9 mouse cellular contexts compared by ENCODE assay signal in genomic region chr9:118693256-118693655, GRCm38 (mm10).
DNase-seq lines count a peak whose midpoint lies in the region; ATAC-seq and TF ChIP-seq lines count a peak whose summit lies in the region.
"Had no signal": no experiment of that assay in that cellular context is flagged by ENCODE, and none has a peak within 500 bp of the region (broad histone marks: within the 10 kb centered on the region; RNA-seq: fewer than 3 reads in every experiment).

No protein-coding gene starts in this region.

- intact Hi-C loops in heart, postnatal 36 days (cut with DNase I) = loop anchor here (2.0 to 5.0 kb wide), 2 partner anchors 46 to 179 kb away; no protein-coding TSS in a partner anchor

- no peak for TF ChIP-seq CTCF in hindbrain, postnatal 0 days (IDR thresholded peaks at IDR 0.05; ENCODE audit: low read depth)
- TF ChIP-seq CTCF in forebrain, postnatal 0 days (IDR thresholded peaks at IDR 0.05; ENCODE audit: low read depth) = no peak

- no peaks in the 10 kb centered on the region for H3K27me3 ChIP-seq in hindbrain, postnatal 0 days (ENCODE audit: insufficient read depth, low read length)
- H3K27me3 ChIP-seq in hindbrain, embryonic 10.5 days (ENCODE audit: insufficient read depth, poor library complexity, severe bottlenecking) = no peaks in the 10 kb centered on the region
- no peaks in the 10 kb centered on the region for H3K27me3 ChIP-seq in forebrain, postnatal 0 days (ENCODE audit: insufficient read depth, low read length)
- H3K27me3 ChIP-seq: limb, embryonic 12.5 days had no signal

- H3K4me1 ChIP-seq in hindbrain, postnatal 0 days (ENCODE audit: insufficient read depth, low read length) = peaks cover 18% of the 10 kb centered on the region
- H3K4me1 ChIP-seq in hindbrain, embryonic 10.5 days (replicated peaks) = peaks cover 28% of the 10 kb centered on the region
- H3K4me1 ChIP-seq in forebrain, postnatal 0 days (ENCODE audit: insufficient read depth) = no peaks in the 10 kb centered on the region

- no peaks in the 10 kb centered on the region for H3K36me3 ChIP-seq in hindbrain, postnatal 0 days (ENCODE audit: insufficient read depth, low read length)
- 0 out of 2 replicates have a peak, but pooled peaks cover 5% of the 10 kb centered on the region for H3K36me3 ChIP-seq in hindbrain, embryonic 10.5 days
- no peaks in the 10 kb centered on the region for H3K36me3 ChIP-seq in forebrain, postnatal 0 days (ENCODE audit: insufficient read depth)

- no peak overlapping the region for H3K9ac ChIP-seq in hindbrain, postnatal 0 days (replicated peaks; ENCODE audit: low read length)
- H3K9ac ChIP-seq in forebrain, postnatal 0 days = no peak overlapping the region
- H3K9ac ChIP-seq: limb, embryonic 12.5 days had no signal

- H3K4me2 ChIP-seq in hindbrain, postnatal 0 days (ENCODE audit: low read depth, low read length) = no peak overlapping the region
- H3K4me2 ChIP-seq in forebrain, postnatal 0 days (ENCODE audit: low read depth) = no peak overlapping the region
- H3K4me2 ChIP-seq: limb, embryonic 12.5 days had no signal

- DNase-seq in hindbrain, postnatal 0 days (ENCODE audit: low spot score) = peak; percentile 80
- no peak for DNase-seq in hindbrain, embryonic 10.5 days (ENCODE audit: low spot score)
- DNase-seq in forebrain, postnatal 0 days = peak; percentile 78
- peak; percentile 50 to 64 for DNase-seq in heart, postnatal 36 days
- DNase-seq in right cerebral cortex, postnatal 10 days (ENCODE audit: low spot score in 2 of 2) = peak; percentile 78 to 86
- no peak for DNase-seq in ovary, postnatal 14 days (ENCODE audit: low spot score)
- DNase-seq in adipocyte (ENCODE audit: low spot score) = no peak
- DNase-seq in thymus, postnatal 25 days = no peak

- 60% methylated on average over 11 of the region's 11 CpGs for WGBS in hindbrain, postnatal 0 days
- 91% methylated on average over 11 of the region's 11 CpGs for WGBS in hindbrain, embryonic 10.5 days
- WGBS in forebrain, postnatal 0 days = 54% methylated on average over 11 of the region's 11 CpGs

- H3K9me3 ChIP-seq in hindbrain, postnatal 0 days (ENCODE audit: low read length) = no peaks in the 10 kb centered on the region
- no peaks in the 10 kb centered on the region for H3K9me3 ChIP-seq in hindbrain, embryonic 10.5 days
- no peaks in the 10 kb centered on the region for H3K9me3 ChIP-seq in forebrain, postnatal 0 days (ENCODE audit: low read length)
- H3K9me3 ChIP-seq: limb, embryonic 12.5 days had no signal

- H3K4me3 ChIP-seq in hindbrain, postnatal 0 days (ENCODE audit: low read length) = no peak overlapping the region
- H3K4me3 ChIP-seq in hindbrain, embryonic 10.5 days = no peak overlapping the region
- no peak overlapping the region for H3K4me3 ChIP-seq in forebrain, postnatal 0 days (ENCODE audit: low read depth, low read length)
- H3K4me3 ChIP-seq: limb, embryonic 12.5 days had no signal

- peak; percentile 78 for ATAC-seq in hindbrain, postnatal 0 days
- ATAC-seq in forebrain, postnatal 0 days = peak; percentile 96

- H3K27ac ChIP-seq in hindbrain, postnatal 0 days = no peak overlapping the region
- no peak overlapping the region for H3K27ac ChIP-seq in hindbrain, embryonic 10.5 days
- H3K27ac ChIP-seq in forebrain, postnatal 0 days (ENCODE audit: low read depth, low read length) = no peak overlapping the region

Comparison
In these comparisons a context has a peak if more than half of its experiments do, and no peak if none do; other contexts are left out.
1. DNase-seq: peak in hindbrain, postnatal 0 days (single experiment), forebrain, postnatal 0 days (single experiment), heart, postnatal 36 days (2 of 2) and right cerebral cortex, postnatal 10 days (2 of 2); none in hindbrain, embryonic 10.5 days (single experiment), ovary, postnatal 14 days (single experiment), adipocyte (single experiment) and thymus, postnatal 25 days (single experiment).